Mouse (Mus musculus): ENCODE measurements at regions not wholly inside any gene's neighbourhood (a gene's known extent, or its start where the extent isn't known, plus 50 kb on each side); places are given as distances from the start of the nearest gene placed in this dataset.
A peak's percentile ranks its signal among the peaks of the same experiment; 100 is the strongest.

DNA sequence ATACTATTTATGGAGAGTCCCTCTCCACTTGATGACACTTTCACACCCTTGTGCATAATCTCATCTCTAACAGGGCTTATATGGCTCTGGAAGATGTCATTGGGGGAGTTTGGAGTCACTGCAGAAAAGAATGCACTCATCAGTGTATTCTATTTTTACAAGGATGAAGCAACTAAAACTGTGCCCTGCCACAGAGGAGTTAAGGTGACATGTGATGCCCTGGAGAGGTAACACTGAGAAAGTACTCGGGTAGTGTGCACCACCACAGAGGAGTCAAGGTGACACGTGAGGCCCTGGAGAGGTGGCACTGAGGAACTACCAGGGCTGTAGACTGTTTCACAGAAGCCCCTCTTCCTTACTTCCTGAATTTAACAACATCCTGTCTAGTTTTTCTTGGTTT is 53.2 kb downstream of the Tigd2 start:
- intact Hi-C loops (cut with DNase I) = no loop called here
- DNase-seq (ENCODE audit: low spot score in 2 of 2) = no peak

DNA sequence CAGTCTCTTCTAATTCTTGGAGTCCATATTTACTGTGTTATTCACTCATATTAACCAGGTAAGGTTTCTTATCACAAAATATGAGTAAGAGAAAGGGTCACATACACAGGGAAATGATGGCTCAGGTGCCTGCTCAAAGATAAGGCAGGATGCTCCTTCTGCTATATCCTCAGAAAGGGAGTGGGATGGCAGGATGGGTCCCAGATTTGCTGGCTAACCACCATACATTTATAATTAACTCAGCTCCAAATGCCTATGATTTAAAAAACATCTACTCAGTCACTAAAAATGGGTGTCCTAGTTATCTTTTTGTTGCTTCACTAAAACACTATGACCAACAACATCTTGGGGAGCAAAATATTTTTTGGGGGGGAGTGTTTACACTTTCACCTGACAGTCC is 56.3 kb downstream of the Tigd2 start:
- intact Hi-C loops (cut with DNase I) = no loop called here
- peak in 1 of 2 experiments; percentile 55 for DNase-seq (ENCODE audit: low spot score in 2 of 2)

DNA sequence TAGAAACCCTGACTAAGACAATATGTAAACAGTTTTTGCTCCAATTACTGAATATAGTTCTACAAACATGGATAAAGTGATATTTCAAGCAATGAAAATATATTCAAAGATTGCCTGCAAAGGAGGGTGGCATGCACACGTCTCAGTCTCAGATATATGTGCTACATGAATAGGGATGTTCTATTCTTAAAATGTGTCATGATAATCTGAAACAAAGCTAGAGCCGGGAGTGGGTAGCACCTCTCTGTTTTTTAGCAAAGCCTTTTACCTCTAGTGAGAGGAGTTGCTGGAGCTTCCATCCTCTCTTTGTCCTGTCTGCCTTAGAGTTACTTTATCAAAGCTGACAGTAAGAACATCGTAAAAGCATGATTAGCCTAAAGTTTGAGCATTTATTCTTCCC is 65.5 kb downstream of the Tigd2 start:
- peak in 1 of 2 experiments; percentile 70 for DNase-seq (ENCODE audit: low spot score in 2 of 2)
- intact Hi-C loops (cut with DNase I) = no loop called here
